Mouse (Mus musculus) thymus, adult 2 months (tissue): ENCODE measurements around the gene Ell.

Source experiments
- CTCF ChIP-seq: fragments of 200-500 bp; IDR thresholded peaks from 2 replicates; pipeline ENCODE4 v1.5.1; 2012; ENCODE audit warnings: mild to moderate bottlenecking, control low read depth, low read length, moderate library complexity, borderline replicate concordance; ENCODE audit not compliant: control insufficient read depth, poor library complexity, insufficient read depth; ENCODE audit errors: extremely low read depth
- POLR2A ChIP-seq: fragments of 200-500 bp; IDR thresholded peaks from 2 replicates; pipeline ENCODE4 v1.6.1; 2012; ENCODE audit warnings: mild to moderate bottlenecking, low read length, control low read depth, moderate library complexity; ENCODE audit not compliant: control insufficient read depth, poor library complexity, insufficient read depth; ENCODE audit errors: extremely low read depth

DNA sequence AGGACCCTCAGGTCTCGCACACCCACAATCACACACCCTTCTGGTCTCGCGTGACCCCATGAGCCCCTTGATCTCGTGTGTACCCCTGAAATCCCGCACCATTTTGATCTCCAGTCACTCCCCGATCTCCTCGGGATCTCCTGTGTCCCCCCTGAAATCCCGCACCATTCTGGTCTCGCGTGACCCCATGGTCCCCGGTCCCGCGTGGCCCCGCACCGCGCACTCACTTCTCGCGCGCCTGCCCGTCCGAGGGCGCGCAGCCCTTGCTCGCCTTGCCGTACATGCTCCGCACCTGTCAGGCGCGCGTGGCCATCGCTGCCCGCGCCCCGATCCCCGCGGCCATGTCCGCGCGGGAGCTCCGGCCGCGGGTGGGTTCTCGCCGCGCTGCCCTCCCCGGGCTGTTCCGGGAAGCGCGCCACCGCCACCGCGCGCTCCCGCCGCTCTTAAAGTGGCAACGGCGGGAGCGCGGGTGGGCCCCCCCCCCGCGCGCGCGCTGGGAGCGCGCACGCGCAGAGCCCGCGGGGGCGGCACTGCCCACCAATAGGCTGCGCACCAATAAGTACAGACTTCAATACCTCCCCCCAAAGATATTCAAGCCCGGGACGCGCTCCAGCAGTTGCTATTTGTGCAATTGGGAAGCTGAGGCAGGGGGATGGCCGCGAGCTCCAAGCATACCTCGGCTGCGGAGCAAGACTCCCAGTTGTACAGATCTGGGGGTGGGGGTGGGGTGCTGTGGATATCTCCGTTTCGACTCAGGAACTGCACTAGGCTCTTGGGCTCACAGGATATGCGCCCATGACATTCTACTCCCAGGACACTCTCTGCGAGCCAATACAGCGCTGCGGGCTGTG lies 68.9 kb downstream of the Ell start:
- TF ChIP-seq CTCF (0 out of 2 replicates have a peak, but pooled peaks have one; percentile 56), POLR2A (peak; percentile 72)
